Mouse (Mus musculus) regulatory T cell (primary cell): Measurements from ENCODE around the gene Pym1.
"Not testable (repeated sequence)": the region's sequence is repeated elsewhere in the genome, so short reads cannot be mapped to it uniquely, and the experiment has no call there.

ENCODE experiments used
- in situ Hi-C: fragments of 300-600 bp; cut with MboI, MseI; formaldehyde crosslinking; loops from one replicate; pipeline ENCODE4 v1.15.1; 2025; ENCODE audit warnings: high pct_unique_total_duplicates

Gene Pym1

GRCm38 (mm10) chr10:128747646-128748251 is at the start of gene Pym1:
Gene Pym1 (plus strand): TSS chr10:128747889.
- in situ Hi-C loops = no loop called here

- in situ Hi-C loops = no loop called here
These were observed 48.7 kb upstream of the Pym1 start for GRCm38 (mm10) chr10:128699006-128699405.

DNA sequence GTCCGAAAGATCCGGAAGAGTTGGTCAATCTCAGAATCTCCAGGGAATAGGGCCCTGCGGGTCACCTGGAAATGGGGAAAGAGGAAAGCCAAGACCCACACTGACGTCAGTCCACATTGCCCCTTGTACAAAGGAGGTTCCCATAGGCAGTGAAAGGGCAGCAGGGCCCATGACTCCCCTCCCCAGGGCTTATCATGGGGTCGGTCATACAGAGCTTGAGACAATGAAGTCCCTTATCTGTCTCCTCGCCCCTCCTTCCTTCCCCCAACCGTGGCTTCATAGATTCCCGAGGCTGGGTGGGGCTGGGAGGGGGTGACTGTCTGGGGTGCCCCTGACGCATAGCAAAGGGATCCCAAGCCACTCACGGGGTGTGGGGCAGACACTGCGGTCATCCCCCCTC is 48.1 kb upstream of the Pym1 start:
- in situ Hi-C loops = no loop called here

- in situ Hi-C loops = no loop called here
These were observed 47.0 kb upstream of the Pym1 start for GRCm38 (mm10) chr10:128700712-128701111.

DNA sequence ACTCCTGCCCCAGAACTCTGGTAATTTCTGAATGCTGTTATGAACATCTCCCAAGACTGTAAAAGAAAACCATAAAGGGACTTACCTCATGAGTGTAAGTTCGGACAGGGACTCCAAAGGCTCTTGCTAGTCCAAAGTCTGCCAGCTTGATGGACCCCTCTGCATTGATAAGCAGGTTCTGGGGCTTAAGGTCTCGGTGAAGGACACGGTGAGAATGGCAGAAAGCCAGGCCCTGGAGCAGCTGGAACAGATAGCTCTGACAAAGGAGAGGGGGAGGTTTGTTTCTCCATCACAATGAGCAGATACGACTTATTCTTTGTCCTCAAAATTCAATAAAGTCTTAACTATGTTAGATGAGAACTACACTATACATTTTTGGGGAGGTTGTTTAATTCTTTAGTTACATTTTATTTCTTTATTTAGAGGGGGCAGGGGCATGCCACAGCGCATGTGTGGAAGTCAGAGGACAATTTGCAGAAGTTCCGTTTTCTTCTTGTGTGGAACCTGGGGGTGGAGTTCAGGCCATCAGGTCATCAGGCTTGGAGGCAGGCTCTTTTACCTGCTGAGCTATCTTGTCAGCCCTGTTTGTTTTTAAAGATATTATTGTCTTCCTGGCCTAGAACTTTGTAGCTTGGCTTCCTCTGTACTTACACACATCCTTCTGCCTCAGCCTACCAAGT is 45.2 kb upstream of the Pym1 start:
- in situ Hi-C loops = no loop called here

DNA sequence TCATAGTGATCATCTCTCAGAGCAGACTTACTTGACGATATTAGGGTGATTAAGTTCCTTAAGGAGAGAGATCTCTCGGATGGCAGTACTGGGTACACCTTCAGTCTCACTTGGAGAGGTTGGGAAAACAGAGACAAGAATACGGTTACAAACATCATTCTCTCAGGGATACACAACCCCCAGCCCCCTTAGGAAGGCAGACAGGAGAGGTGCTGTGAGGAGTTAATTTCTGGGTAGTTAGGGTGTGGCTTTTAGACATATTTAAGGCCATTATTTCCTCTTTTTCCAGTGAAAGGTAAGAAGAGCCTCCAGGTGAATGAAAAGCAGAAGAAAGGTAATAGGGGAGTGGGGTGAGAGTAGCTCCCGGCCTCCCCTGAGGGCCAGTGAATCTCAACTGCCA is 43.8 kb upstream of the Pym1 start, which contains the start of gene Pmel:
Gene Pmel (plus strand): TSS at position 301 of the 400 bp plus-strand sequence.
- in situ Hi-C loops = no loop called here

DNA sequence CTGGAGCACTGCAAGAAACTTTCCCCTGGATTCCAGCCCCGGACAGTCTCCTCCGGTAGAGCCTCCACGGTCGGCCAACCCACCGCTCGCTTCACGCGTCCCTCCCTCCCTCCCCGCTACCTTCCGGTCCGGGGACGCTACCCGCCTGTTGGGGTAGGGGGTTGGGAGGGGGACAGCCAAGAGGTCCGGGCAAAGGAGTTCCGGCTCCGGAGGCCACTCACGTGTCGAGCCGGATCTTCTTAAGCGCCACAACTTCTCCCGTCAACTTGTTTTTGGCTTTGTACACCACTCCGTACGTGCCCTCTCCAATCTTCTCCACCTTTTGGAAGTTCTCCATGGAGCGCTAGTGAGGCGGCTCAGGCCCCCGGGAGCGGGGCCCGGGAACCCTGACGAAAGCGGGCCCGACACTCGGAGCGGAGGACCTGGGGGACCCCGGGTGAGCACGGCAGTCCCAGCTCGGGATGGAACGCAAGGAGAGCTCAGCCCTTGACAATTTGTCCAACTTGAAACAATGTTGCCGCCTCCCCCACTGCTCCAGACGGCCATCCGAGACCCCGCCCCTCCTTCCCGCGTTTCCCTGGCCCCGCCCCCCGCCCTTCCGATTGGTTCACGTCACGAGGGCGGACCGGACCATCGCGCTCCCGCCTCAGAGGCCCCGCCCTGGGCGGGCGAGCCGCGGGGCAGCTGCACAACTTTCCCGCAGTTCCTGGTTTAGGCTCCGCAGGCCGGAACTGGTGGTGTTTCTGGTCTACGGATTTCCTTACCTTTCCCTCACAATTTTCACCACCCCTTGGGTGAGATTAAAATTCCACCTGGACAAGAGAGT is 43.0 kb upstream of the Pym1 start, which contains the start of gene Cdk2:
Gene Cdk2 (minus strand): TSS at position 541 of the 826 bp plus-strand sequence.
- in situ Hi-C loops = no loop called here

DNA sequence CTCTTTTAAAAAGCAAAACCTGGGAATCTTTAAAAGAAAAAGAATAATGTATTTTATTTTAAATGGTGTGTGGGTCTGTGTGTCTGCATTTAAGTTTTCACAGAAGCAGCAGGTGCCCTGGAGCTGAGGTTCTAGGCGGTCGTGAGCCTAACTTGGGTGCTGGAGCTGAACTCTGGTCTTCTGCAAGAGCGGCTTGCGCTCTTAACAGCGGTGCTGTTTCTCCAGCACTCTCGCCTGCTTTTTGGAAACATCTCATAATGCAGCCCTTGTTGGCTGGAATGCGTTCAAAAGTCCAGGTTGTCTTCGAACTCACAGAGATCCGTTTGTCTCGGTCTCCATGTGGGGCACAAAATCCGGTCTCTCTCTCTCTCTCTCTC is 42.4 kb upstream of the Pym1 start:
- in situ Hi-C loops = no loop called here

- in situ Hi-C loops = not testable (repeated sequence)
These were observed 36.4 kb upstream of the Pym1 start for GRCm38 (mm10) chr10:128711318-128711717.

GRCm38 (mm10) chr10:128715559-128716537 is 31.8 kb upstream of the Pym1 start:
- in situ Hi-C loops = no loop called here

DNA sequence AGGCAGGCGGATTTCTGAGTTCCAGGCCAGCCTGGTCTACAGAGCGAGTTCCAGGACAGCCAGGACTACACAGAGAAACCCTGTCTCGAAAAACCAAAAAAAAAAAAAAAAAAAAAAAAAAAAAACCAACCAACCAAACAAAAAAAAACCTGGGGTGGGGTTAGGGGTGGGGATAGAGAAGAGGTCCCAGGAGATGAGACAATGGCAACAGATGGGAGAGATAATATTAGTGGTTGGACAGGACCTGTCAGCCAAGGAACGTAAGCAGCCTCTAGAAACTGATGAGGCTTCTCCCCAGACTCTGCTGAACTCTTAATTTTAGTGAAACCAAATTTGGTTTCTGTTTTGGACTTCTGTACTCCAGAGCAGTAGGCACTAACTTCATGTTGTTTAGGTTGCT is 22.2 kb upstream of the Pym1 start:
- in situ Hi-C loops = not testable (repeated sequence)

- in situ Hi-C loops = no loop called here
These were observed 19.6 kb upstream of the Pym1 start for GRCm38 (mm10) chr10:128728059-128728458.

DNA sequence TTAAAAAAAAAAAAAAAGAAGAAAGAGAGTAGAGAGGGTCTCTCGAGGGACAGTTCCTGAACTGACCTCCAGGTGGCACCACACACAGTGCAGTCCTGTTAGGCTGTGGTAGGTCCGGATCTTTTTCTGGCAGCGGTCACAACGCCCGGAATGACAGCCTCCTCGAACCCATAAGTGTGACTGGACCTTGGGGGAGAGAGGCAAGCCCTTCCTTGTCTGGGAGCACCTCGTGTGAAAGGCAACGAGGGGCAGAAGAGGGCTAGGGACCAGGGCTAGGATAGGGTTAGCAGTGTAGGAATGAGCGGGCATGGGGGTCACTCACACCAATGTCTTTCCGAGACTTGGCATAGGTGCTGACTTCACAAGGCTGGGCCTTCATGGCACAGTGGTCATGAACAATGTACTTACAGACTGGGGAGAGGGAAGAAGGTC is 16.7 kb upstream of the Pym1 start:
- in situ Hi-C loops = no loop called here

GRCm38 (mm10) chr10:128731992-128732391 is 15.7 kb upstream of the Pym1 start:
- in situ Hi-C loops = no loop called here

DNA sequence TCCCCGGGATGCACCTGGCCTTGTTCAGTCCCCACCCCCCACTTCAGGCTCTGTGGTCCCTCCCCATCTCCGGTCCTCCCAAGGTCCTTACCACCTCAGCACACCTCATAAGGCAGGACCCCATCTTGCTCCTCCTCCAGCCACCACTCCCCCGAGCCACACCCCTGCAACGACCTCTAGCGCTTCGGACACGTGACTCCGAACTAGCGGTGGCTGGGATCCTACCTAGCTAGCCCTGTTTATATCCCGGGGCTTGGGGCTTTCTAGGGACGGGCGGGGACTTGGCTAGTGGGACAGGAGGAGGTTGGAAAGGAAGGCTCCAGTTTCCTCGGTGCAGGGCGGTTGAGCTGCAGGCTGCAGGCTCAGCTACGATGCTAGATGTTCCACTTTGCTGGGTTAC is 10.3 kb upstream of the Pym1 start:
- in situ Hi-C loops = no loop called here

DNA sequence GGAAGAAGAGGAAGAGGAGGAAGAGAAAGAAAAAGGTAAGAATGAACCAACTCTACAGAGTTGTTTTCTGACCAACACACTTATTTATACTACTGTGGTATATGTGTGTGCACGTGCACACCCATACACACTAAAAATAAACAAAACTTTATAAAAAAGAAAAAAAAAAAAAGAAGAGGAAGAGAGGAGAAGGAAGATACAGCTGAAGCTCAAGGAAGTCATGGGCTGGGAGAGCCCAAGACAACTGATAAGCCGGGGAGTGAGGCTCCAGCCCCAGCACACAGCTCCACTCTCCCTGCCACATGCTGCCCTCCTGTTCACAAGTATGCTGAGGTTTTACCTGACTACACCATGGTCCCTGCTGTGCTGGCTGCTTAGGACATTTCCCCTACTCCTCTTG is 7.4 kb upstream of the Pym1 start:
- in situ Hi-C loops = no loop called here

GRCm38 (mm10) chr10:128742616-128743015 is 5.1 kb upstream of the Pym1 start:
- in situ Hi-C loops = no loop called here

- in situ Hi-C loops = no loop called here
These were observed 4.5 kb upstream of the Pym1 start for GRCm38 (mm10) chr10:128743235-128743634.

DNA sequence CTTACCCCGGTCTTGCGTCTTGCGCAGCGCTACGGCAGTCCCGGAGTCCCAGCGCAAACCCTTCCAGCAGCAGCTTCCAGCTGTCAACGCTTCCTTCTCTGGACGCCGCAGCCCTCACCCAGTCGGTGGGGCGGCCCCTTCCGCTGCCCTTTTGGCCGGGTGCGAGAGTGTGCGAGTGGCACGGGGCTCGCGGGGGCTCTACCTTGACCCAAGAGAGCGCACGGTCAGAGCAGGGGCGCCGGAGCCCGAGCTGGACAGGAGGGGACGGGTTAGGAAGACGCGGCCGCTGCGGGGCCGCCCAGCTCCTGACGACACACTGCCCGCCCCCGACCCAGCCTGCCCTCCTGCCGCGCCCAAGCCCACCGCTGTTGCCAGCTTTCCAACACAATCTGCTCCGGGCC is 3.9 kb upstream of the Pym1 start:
- in situ Hi-C loops = no loop called here

DNA sequence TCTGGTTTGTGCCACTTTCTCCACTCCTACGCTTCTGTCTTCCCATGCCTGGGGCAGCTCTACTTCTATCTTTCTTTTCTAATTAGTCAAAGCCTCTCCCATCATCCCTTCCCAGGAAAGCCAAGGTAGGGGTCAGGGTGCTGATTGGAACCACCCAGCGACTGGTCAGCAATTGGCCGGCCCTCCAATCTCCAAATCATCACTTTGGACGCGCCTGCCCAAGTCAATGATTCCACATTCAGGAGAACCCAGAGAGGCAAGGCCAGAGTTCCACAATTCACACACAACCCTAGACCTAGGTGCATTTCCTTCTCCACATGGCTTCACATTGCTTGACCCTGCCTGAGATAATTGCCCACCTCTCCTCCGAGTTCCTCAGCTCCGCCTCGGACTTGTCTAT is 3.5 kb upstream of the Pym1 start:
- in situ Hi-C loops = no loop called here
